Mouse (Mus musculus) layer of hippocampus, postnatal 25 days (tissue): ENCODE data around the gene AI837181. TPM values are rescaled to one million over a fixed set of nuclear protein-coding genes. Genes with fewer than 3 reads are reported as not detected.
A peak's percentile ranks its signal among the peaks of the same experiment; 100 is the strongest.

Source experiments
- DNase-seq, 2 experiments: peaks; one replicate each; pipeline ENCODE4 v3.0.0; 2022; ENCODE audit warnings: mixed read lengths in 2 of 2, low spot score in 1 of 2; ENCODE audit errors: extremely low spot score in 1 of 2
- total RNA-seq, 2 experiments: library from RNA; stranded (reverse); gene quantifications; 2 replicates each; pipeline ENCODE4 v1.2.3; 2021

AI837181 gene
- total RNA-seq, 2 experiments from 2014 or later: 68.2 to 71.1 TPM

GRCm38 (mm10) chr19:5465037-5465436 is 40.1 kb downstream of the AI837181 start:
- no peak for DNase-seq

GRCm38 (mm10) chr19:5466916-5467500 is 42.1 kb downstream of the AI837181 start:
- no peak for DNase-seq

DNA sequence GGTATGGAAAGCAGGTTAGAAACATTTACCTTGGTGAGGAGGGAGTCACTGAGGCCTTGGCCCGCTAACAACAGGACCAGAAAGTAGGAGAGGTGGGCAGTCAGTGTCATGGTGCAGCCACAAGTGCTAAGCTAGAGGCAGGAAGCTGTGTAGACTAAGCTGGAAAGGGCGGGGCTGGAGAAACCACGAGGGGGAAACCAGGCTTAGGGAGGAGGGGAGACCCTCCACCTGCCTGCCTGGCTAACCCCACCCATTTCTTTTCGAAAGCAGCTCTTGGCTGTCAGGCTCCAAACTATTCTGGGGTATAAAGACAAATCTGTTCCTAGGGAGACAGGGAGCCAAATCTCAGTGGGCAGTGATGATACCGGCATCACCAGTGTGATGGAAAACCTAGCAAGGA is 43.4 kb downstream of the AI837181 start, which contains the start of gene Ctsw:
Gene Ctsw (minus strand): TSS at position 134 of the 400 bp plus-strand sequence.
- DNase-seq: no peak

DNA sequence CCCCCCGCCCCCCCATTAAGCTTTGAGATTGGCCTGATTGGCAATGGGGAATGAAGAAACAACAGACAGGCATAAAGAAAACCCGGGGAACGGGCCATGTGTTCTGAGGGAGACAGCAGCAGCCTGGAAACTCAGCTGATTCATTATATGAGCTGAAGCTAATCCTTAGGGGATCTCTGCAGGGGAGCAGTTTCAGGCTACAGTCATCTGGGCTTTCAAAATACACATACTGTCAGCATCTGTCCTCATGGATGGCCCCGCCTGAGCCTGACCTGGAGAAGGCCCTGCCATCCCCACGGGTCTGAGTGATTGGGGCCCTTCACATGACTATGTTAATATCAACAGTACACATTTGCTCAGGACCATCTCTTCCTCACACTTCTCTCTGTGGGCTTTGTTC is 46.9 kb downstream of the AI837181 start:
- no peak for DNase-seq

DNA sequence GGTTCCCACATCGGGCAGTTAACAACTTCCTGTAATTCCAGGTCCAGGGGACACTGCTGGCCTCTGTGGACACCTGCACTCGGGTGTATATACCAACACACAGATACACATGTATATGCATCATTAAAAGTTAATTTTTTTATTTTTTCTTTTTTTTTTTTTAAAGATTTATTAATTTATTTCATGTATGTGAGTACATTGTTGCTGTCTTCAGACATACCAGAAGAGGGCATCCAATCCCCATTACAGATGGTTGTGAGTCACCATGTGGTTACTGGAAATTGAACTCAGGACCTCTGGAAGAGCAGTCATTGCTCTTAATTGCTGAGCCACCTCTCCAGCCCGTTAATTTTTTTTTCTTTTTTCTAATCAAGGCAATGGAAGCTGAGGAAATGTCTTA is 47.9 kb downstream of the AI837181 start:
- DNase-seq: no peak

GRCm38 (mm10) chr19:5473720-5474119 is 48.8 kb downstream of the AI837181 start, which contains the start of gene Efemp2:
Efemp2 (plus strand) TSS chr19:5473954.
- DNase-seq: peak; percentile 44 to 46

GRCm38 (mm10) chr19:5474281-5475068 is 49.5 kb downstream of the AI837181 start:
- no peak for DNase-seq

GRCm38 (mm10) chr19:5475069-5475714 is 50.2 kb downstream of the AI837181 start:
- no peak for DNase-seq

Other genes starting within 250 kb of the AI837181 start
- 10 to 100 TPM; 54.2 to 57.6 TPM for gene Pacs1, start 152.0 kb upstream of the AI837181 start, total RNA-seq
- 100 to 1,000 TPM; 201 to 202 TPM for gene Sf3b2, start 129.7 kb upstream of the AI837181 start, total RNA-seq
- 100 to 1,000 TPM; 114 to 129 TPM for gene Gal3st3, start 126.8 kb upstream of the AI837181 start, total RNA-seq
- gene Catsper1, start 89.4 kb upstream of the AI837181 start, total RNA-seq: not detected
- gene Cst6, start 75.6 kb upstream of the AI837181 start, total RNA-seq: 1 to 10 TPM; 6.1 to 6.7 TPM
- gene Eif1ad, start 58.4 kb upstream of the AI837181 start, total RNA-seq: 10 to 100 TPM; 19.5 to 23.7 TPM
- 10 to 100 TPM; 85.3 to 93.2 TPM for gene Banf1, start 58.0 kb upstream of the AI837181 start, total RNA-seq
- gene Sart1, start 36.4 kb upstream of the AI837181 start, total RNA-seq: 10 to 100 TPM; 83.7 to 99.3 TPM
- not detected for gene Tsga10ip, start 22.6 kb upstream of the AI837181 start, total RNA-seq
- 100 to 1,000 TPM; 278 to 311 TPM for gene Drap1, start 165 bp upstream of the AI837181 start, total RNA-seq
- gene Fosl1, start 22.4 kb downstream of the AI837181 start, total RNA-seq: not detected
- gene Ccdc85b, start 32.8 kb downstream of the AI837181 start, total RNA-seq: 10 to 100 TPM; 32.9 to 35.9 TPM
- gene Fibp, start 35.5 kb downstream of the AI837181 start, total RNA-seq: 100 to 1,000 TPM in 1 of 2 experiments, 10 to 100 TPM in 1; 99.4 to 110 TPM
- gene Ctsw, start 43.4 kb downstream of the AI837181 start, total RNA-seq: not detected
- gene Efemp2, start 48.8 kb downstream of the AI837181 start, total RNA-seq: 10 to 100 TPM; 11.0 to 11.6 TPM
- 10 to 100 TPM; 33.2 to 38.2 TPM for gene Mus81, start 63.3 kb downstream of the AI837181 start, total RNA-seq
- 1,000 to 10,000 TPM; 1,427 to 1,527 TPM for gene Cfl1, start 65.3 kb downstream of the AI837181 start, total RNA-seq
- gene 1700020D05Rik, start 78.6 kb downstream of the AI837181 start, total RNA-seq: 1 to 10 TPM; 4.5 to 9.2 TPM
- 10 to 100 TPM; 78.0 to 86.5 TPM for gene Snx32, start 85.4 kb downstream of the AI837181 start, total RNA-seq
- gene Ovol1, start 135.5 kb downstream of the AI837181 start, total RNA-seq: not detected
- gene Ap5b1, start 142.9 kb downstream of the AI837181 start, total RNA-seq: 1 to 10 TPM; 7.7 to 8.2 TPM
- 10 to 100 TPM; 67.6 to 85.2 TPM for gene Rnaseh2c, start 176.7 kb downstream of the AI837181 start, total RNA-seq
- 10 to 100 TPM; 83.1 to 87.8 TPM for gene Kat5, start 185.1 kb downstream of the AI837181 start, total RNA-seq
- 10 to 100 TPM; 20.6 to 22.0 TPM for gene Rela, start 212.3 kb downstream of the AI837181 start, total RNA-seq
- gene Sipa1, start 238.6 kb downstream of the AI837181 start, total RNA-seq: 10 to 100 TPM; 15.3 to 16.1 TPM